Mouse (Mus musculus) midbrain, embryonic 13.5 days (tissue): ENCODE results near the gene Etd. TPM values are rescaled to one million over a fixed set of nuclear protein-coding genes. Genes with fewer than 3 reads are reported as not detected.
"Not testable (repeated sequence)": the region's sequence is repeated elsewhere in the genome, so short reads cannot be mapped to it uniquely, and the experiment has no call there.

Source experiments
- ATAC-seq: fragments of 200-750 bp; cut with Nextera tagmentation; 2 replicates; pipeline ENCODE4 v1.8.0; 2017; ENCODE audit warnings: mild to moderate bottlenecking, moderate TSS enrichment, moderate library complexity
- H3K27ac ChIP-seq: fragments of 300-500 bp; sonication (generic); 2 replicates; pipeline ENCODE4 v1.5.1; 2015; ENCODE audit warnings: inconsistent platforms, mild to moderate bottlenecking, moderate library complexity
- H3K27me3 ChIP-seq: fragments of 300-500 bp; sonication (generic); 2 replicates; pipeline ENCODE4 v1.6.1; 2015; ENCODE audit warnings: mild to moderate bottlenecking, inconsistent platforms
- H3K36me3 ChIP-seq: fragments of 300-500 bp; sonication (generic); 2 replicates; pipeline ENCODE4 v1.6.1; 2015; ENCODE audit warnings: mild to moderate bottlenecking, inconsistent platforms
- H3K4me1 ChIP-seq: fragments of 300-500 bp; sonication (generic); replicated peaks from 2 replicates; pipeline ENCODE4 v1.6.1; 2015; ENCODE audit warnings: inconsistent platforms
- H3K4me2 ChIP-seq: fragments of 300-500 bp; sonication (generic); replicated peaks from 2 replicates; pipeline ENCODE4 v1.6.1; 2015; ENCODE audit warnings: moderate library complexity, mild to moderate bottlenecking, inconsistent platforms
- H3K4me3 ChIP-seq: fragments of 300-500 bp; sonication (generic); replicated peaks from 2 replicates; pipeline ENCODE4 v1.5.1; 2015; ENCODE audit warnings: mild to moderate bottlenecking, inconsistent platforms
- H3K9ac ChIP-seq: fragments of 300-500 bp; sonication (generic); replicated peaks from 2 replicates; pipeline ENCODE4 v1.6.1; 2015; ENCODE audit warnings: mild to moderate bottlenecking, inconsistent platforms
- H3K9me3 ChIP-seq: fragments of 300-500 bp; sonication (generic); 2 replicates; pipeline ENCODE4 v1.6.1; 2016; ENCODE audit warnings: mild to moderate bottlenecking, inconsistent platforms
- WGBS: fragments of 180-500 bp; shearing (Covaris S2); methylation state at CpG from one replicate; pipeline ENCODE4 v1.1.7; 2015; 5-methylcytosine and 5-hydroxymethylcytosine counted together
- polyA plus RNA-seq: library from polyadenylated mRNA; unstranded; fragments of >200 nt; fragmentation: Nextera tagmentation; extraction: Ambion mirVana; gene quantifications from 2 replicates; pipeline ENCODE4 v1.2.1, GENCODE M21; 2015

Etd gene
- not detected in 2 replicates for polyA plus RNA-seq

DNA sequence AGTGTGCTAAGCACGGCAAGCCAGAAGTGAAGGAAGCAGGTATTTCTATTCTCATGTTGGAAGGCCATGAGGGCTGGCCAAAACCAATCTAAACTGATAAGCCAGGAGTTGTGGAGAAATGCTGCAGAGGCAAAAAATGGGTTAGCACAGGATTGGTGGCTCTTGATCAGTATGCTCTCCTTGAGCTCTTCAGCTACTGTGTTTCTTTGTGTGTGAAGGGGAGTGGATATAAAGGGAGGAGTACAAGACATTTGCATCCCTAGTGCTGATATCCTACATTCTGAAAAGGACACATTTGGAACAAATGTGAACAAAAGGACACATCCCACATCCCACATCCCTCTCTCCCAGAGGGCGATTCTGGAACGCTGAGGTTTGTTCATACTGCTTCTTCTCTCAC is at the start of gene Etd:
Etd (plus strand) TSS at position 301 of the 400 bp plus-strand sequence.
- Histone ChIP-seq H3K36me3 (no peaks in the 10 kb centered on the region), H3K4me2 (no peak within 1 kb of the TSS), H3K9ac (no peak within 1 kb of the TSS), H3K4me3 (no peak within 1 kb of the TSS), H3K9me3 (no peaks in the 10 kb centered on the region), H3K27me3 (no peaks in the 10 kb centered on the region), H3K27ac (no peak within 1 kb of the TSS), H3K4me1 (no peaks in the 10 kb centered on the region)
- WGBS: 81% methylated on average over 3 of the region's 3 CpGs
- no peak for ATAC-seq

DNA sequence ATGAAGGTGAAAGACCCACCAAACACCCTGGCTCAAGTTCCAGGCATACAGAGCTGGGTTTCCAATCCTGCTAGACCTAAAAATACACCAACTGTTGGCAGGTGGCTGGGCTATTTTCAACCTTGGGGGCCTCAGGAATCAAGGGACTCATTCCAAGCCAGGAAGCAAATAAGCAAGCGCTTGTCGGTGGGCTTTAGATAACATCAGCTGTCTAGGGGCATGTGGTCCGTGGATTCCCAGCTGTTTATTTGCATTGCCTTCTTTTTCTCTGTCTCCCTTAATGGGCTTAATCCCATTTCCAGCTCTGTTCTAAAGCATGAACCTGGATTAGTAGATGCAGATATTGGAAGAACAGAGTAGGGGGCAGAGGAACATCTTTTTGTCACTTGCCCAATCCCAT is 48.4 kb upstream of the Etd start:
- Histone ChIP-seq H3K4me2 (no peak overlapping the region), H3K4me3 (no peak overlapping the region), H3K36me3 (no peaks in the 10 kb centered on the region), H3K9ac (no peak overlapping the region), H3K27me3 (no peaks in the 10 kb centered on the region), H3K27ac (no peak overlapping the region), H3K9me3 (no peaks in the 10 kb centered on the region), H3K4me1 (no peaks in the 10 kb centered on the region)
- 69% methylated on average over 3 of the region's 3 CpGs for WGBS
- ATAC-seq: no peak

DNA sequence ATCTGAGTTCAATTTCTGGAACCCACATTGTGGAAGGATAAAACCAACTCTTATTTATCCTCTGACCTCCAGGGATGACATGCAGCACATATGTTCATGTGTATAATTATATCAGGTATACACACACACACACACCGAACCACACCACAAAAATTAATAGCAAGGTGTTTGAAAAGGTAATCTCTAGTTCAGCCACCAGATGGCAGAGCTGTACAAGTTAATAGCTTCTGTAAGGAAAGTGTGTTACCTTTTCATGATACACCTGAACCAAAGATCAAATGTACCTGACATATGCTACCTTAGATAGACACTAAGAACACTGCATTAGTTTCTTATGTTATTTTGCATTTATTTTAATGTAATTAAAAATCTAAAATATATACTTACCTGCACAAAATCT is 1.8 kb upstream of the Etd start:
- Histone ChIP-seq H3K9me3 (no peaks in the 10 kb centered on the region), H3K27ac (no peak overlapping the region), H3K4me3 (no peak overlapping the region), H3K27me3 (no peaks in the 10 kb centered on the region), H3K4me2 (no peak overlapping the region), H3K36me3 (no peaks in the 10 kb centered on the region), H3K4me1 (no peaks in the 10 kb centered on the region), H3K9ac (no peak overlapping the region)
- WGBS: 75% methylated on average over 1 of the region's 1 CpGs
- ATAC-seq: no peak

DNA sequence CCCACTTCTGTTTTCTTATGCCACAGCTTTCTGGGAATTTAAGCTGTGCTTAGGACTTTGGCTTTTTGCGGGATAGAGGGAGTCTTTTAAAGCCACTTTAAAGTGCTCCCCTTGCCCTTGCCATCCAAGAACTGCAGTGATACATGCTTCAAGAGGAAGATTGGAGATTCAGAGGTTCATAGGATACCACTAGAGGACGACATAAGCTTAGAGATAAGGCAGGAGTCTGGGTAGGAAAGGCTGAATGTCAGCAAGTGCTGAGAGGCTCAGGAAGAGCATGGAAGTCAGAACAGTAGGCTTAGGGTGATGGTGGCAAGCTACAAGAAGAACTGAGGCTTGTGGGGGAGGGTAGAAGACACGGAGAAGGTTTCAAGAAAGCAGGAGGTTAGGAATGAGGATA is 24.9 kb downstream of the Etd start:
- WGBS: 50% methylated on average over 3 of the region's 3 CpGs
- ATAC-seq: no peak
- no peak overlapping the region for H3K4me2 ChIP-seq
- H3K36me3 ChIP-seq: no peaks in the 10 kb centered on the region
- no peak overlapping the region for H3K4me3 ChIP-seq
- H3K4me1 ChIP-seq: no peaks in the 10 kb centered on the region
- H3K9me3 ChIP-seq: no peaks in the 10 kb centered on the region
- no peak overlapping the region for H3K9ac ChIP-seq
- H3K27me3 ChIP-seq: no peaks in the 10 kb centered on the region
- H3K27ac ChIP-seq: no peak overlapping the region

DNA sequence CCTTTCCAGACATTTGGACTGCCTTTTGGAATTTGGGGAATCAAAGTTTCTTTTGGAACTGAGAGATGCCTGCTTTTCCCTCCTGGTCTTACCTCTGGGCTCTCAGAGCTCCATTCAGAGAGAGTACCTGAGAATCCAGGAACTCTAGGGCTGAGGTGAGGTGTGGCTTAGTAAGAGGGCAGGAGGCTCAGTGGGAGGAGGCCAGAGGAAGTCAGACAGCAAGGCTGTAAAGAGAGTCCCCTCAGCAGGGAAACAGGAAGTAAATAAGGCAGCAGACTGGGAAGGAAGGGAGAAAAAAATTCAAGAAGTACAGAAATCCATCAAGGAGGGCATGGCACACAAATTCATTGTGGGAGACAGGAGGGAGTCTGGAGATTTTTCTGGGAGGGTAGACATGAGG is 29.5 kb downstream of the Etd start:
- not testable (repeated sequence) for H3K9me3 ChIP-seq, ATAC-seq, H3K9ac ChIP-seq, H3K4me1 ChIP-seq, H3K4me2 ChIP-seq, H3K36me3 ChIP-seq, H3K27me3 ChIP-seq, H3K4me3 ChIP-seq, H3K27ac ChIP-seq

Other genes with a start within 250 kb of the Etd start
- gene Plac1, start 194.8 kb upstream of the Etd start, polyA plus RNA-seq: 0.58 TPM in 1 of 2 replicates, not detected in the other
- gene Fam122b, start 165.1 kb upstream of the Etd start, polyA plus RNA-seq: 3.7 and 4.4 TPM in 2 replicates
- not detected in 2 replicates for gene Fam122c, start 161.5 kb upstream of the Etd start, polyA plus RNA-seq
- 55.8 and 62.6 TPM in 2 replicates for gene Mospd1, start 64.4 kb upstream of the Etd start, polyA plus RNA-seq
- 173 and 178 TPM in 2 replicates for gene Rtl8c, start 173.1 kb downstream of the Etd start, polyA plus RNA-seq
- not detected in 2 replicates for gene Gm14597, start 174.1 kb downstream of the Etd start, polyA plus RNA-seq
- gene Rtl8a, start 208.8 kb downstream of the Etd start, polyA plus RNA-seq: 176 and 177 TPM in 2 replicates
- gene Rtl8b, start 235.5 kb downstream of the Etd start, polyA plus RNA-seq: 136 and 139 TPM in 2 replicates